Mouse (Mus musculus) liver, embryonic 16.5 days (tissue): ENCODE results near the gene Plvap. TPM values are rescaled to one million over a fixed set of nuclear protein-coding genes. Genes with fewer than 3 reads are reported as not detected.

Experiments used
- ATAC-seq: fragments of 200-750 bp; cut with Nextera tagmentation; 2 replicates; pipeline ENCODE4 v1.8.0; 2017; ENCODE audit warnings: low read depth, mild to moderate bottlenecking, moderate number of reproducible peaks, moderate library complexity
- H3K27ac ChIP-seq: fragments of 300-500 bp; sonication (generic); 2 replicates; pipeline ENCODE4 v1.5.1; 2014; ENCODE audit warnings: mild to moderate bottlenecking, low read length
- H3K27me3 ChIP-seq: fragments of 300-500 bp; sonication (generic); 2 replicates; pipeline ENCODE4 v1.6.1; 2014; ENCODE audit warnings: low read depth, low read length, mixed read lengths; ENCODE audit not compliant: control insufficient read depth, insufficient read depth
- H3K36me3 ChIP-seq: fragments of 300-500 bp; sonication (generic); 2 replicates; pipeline ENCODE4 v1.6.1; 2014; ENCODE audit warnings: mild to moderate bottlenecking; ENCODE audit not compliant: control insufficient read depth, insufficient read depth
- H3K4me1 ChIP-seq: fragments of 300-500 bp; sonication (generic); 2 replicates; pipeline ENCODE4 v1.6.1; 2014; ENCODE audit warnings: low read depth, low read length, mixed read lengths; ENCODE audit not compliant: control insufficient read depth
- H3K4me2 ChIP-seq: fragments of 300-500 bp; sonication (generic); 2 replicates; pipeline ENCODE4 v1.6.1; 2014; ENCODE audit warnings: low read depth, low read length, mixed read lengths
- H3K4me3 ChIP-seq: fragments of 300-500 bp; sonication (generic); 2 replicates; pipeline ENCODE4 v1.5.1; 2014; ENCODE audit warnings: low read depth, mild to moderate bottlenecking, low read length
- H3K9ac ChIP-seq: fragments of 300-500 bp; sonication (generic); 2 replicates; pipeline ENCODE4 v1.6.1; 2014; ENCODE audit warnings: low read depth, low read length
- H3K9me3 ChIP-seq: fragments of 300-500 bp; sonication (generic); replicated peaks from 2 replicates; pipeline ENCODE4 v1.6.1; 2016; ENCODE audit warnings: low read length; ENCODE audit not compliant: control insufficient read depth
- WGBS: fragments of 180-500 bp; shearing (Covaris S2); extraction: QIAGEN DNeasy Blood & Tissue Kit; methylation state at CpG from one replicate; pipeline ENCODE4 v1.1.7; 2014; ENCODE audit not compliant: insufficient replicate concordance; 5-methylcytosine and 5-hydroxymethylcytosine counted together
- polyA plus RNA-seq: library from polyadenylated mRNA; unstranded; fragments of >200 nt; fragmentation: Nextera tagmentation; extraction: Ambion mirVana; gene quantifications from 2 replicates; pipeline ENCODE4 v1.2.1, GENCODE M21; 2015

The Plvap gene
- polyA plus RNA-seq, 1 experiment from 2014 or later, result 20.3 TPM

GRCm38 (mm10) chr8:71497881-71498501 is 13.6 kb downstream of the Plvap start:
- no peak overlapping the region for H3K4me3 ChIP-seq
- H3K4me1 ChIP-seq, result no peaks in the 10 kb centered on the region
- 55% methylated on average over 15 of the region's 15 CpGs for WGBS
- peak overlapping the region; percentile 8; the same call in 1 of the 2 replicates for H3K27ac ChIP-seq
- no peaks in the 10 kb centered on the region for H3K9me3 ChIP-seq
- no peak for ATAC-seq
- H3K9ac ChIP-seq, result no peak overlapping the region
- H3K27me3 ChIP-seq, result no peaks in the 10 kb centered on the region
- H3K4me2 ChIP-seq, result no peak overlapping the region
- H3K36me3 ChIP-seq, result no peaks in the 10 kb centered on the region

- no peak overlapping the region for H3K9ac ChIP-seq
- WGBS, result 69% methylated on average over 1 of the region's 1 CpGs
- no peak for ATAC-seq
- H3K27ac ChIP-seq, result no peak overlapping the region
- H3K36me3 ChIP-seq, result 0 out of 2 replicates have a peak, but pooled peaks cover 4% of the 10 kb centered on the region
- no peak overlapping the region for H3K4me2 ChIP-seq
- H3K4me1 ChIP-seq, result no peaks in the 10 kb centered on the region
- no peak overlapping the region for H3K4me3 ChIP-seq
- H3K9me3 ChIP-seq, result no peaks in the 10 kb centered on the region
- no peaks in the 10 kb centered on the region for H3K27me3 ChIP-seq
Measured at GRCm38 (mm10) chr8:71497077-71497645, 14.4 kb downstream of the Plvap start.

GRCm38 (mm10) chr8:71496481-71496880 is 15.1 kb downstream of the Plvap start:
- Histone ChIP-seq H3K27me3 (no peaks in the 10 kb centered on the region), H3K36me3 (0 out of 2 replicates have a peak, but pooled peaks cover 5% of the 10 kb centered on the region), H3K4me2 (no peak overlapping the region), H3K9ac (no peak overlapping the region), H3K9me3 (no peaks in the 10 kb centered on the region), H3K27ac (no peak overlapping the region), H3K4me1 (no peaks in the 10 kb centered on the region), H3K4me3 (no peak overlapping the region)
- ATAC-seq, result 0 out of 2 replicates have a peak, but pooled peaks have one; percentile 35
- 51% methylated on average over 11 of the region's 11 CpGs for WGBS

GRCm38 (mm10) chr8:71495811-71496210 is 15.7 kb downstream of the Plvap start:
- H3K27ac ChIP-seq, result no peak overlapping the region
- WGBS, result 74% methylated on average over 5 of the region's 5 CpGs
- no peak overlapping the region for H3K4me2 ChIP-seq
- no peak overlapping the region for H3K4me3 ChIP-seq
- no peaks in the 10 kb centered on the region for H3K4me1 ChIP-seq
- H3K9ac ChIP-seq, result no peak overlapping the region
- peaks cover 5% of the 10 kb centered on the region; the same call in 1 of the 2 replicates for H3K36me3 ChIP-seq
- no peaks in the 10 kb centered on the region for H3K9me3 ChIP-seq
- no peaks in the 10 kb centered on the region for H3K27me3 ChIP-seq
- ATAC-seq, result no peak

- Histone ChIP-seq H3K4me2 (no peak overlapping the region), H3K4me1 (no peaks in the 10 kb centered on the region), H3K4me3 (no peak overlapping the region), H3K27ac (no peak overlapping the region), H3K9ac (no peak overlapping the region), H3K9me3 (no peaks in the 10 kb centered on the region), H3K36me3 (peaks cover 5% of the 10 kb centered on the region; the same call in 1 of the 2 replicates), H3K27me3 (no peaks in the 10 kb centered on the region)
- 22% methylated on average over 16 of the region's 16 CpGs for WGBS
- peak; percentile 43; the same call in 1 of the 2 replicates for ATAC-seq
Measured at GRCm38 (mm10) chr8:71495039-71495438, 16.5 kb downstream of the Plvap start.

GRCm38 (mm10) chr8:71488454-71488853 is 23.1 kb downstream of the Plvap start:
- peak overlapping the region; percentile 79 for H3K9ac ChIP-seq
- H3K36me3 ChIP-seq, result peaks cover 5% of the 10 kb centered on the region; the same call in 1 of the 2 replicates
- WGBS, result under 1% methylated on average over 22 of the region's 22 CpGs
- H3K4me3 ChIP-seq, result peak overlapping the region; percentile 81
- peak overlapping the region; percentile 82 for H3K27ac ChIP-seq
- peaks cover 23% of the 10 kb centered on the region for H3K4me1 ChIP-seq
- H3K27me3 ChIP-seq, result no peaks in the 10 kb centered on the region
- H3K9me3 ChIP-seq, result no peaks in the 10 kb centered on the region
- H3K4me2 ChIP-seq, result peak overlapping the region; percentile 99
- peak; percentile 93 for ATAC-seq

- Histone ChIP-seq H3K36me3 (peaks cover 5% of the 10 kb centered on the region; the same call in 1 of the 2 replicates), H3K9ac (peak within 1 kb of the TSS; percentile 79), H3K27me3 (no peaks in the 10 kb centered on the region), H3K27ac (peak within 1 kb of the TSS; percentile 82), H3K4me1 (peaks cover 23% of the 10 kb centered on the region), H3K4me2 (peak within 1 kb of the TSS; percentile 99), H3K9me3 (no peaks in the 10 kb centered on the region), H3K4me3 (peak within 1 kb of the TSS; percentile 81)
- WGBS, result under 1% methylated on average over 33 of the region's 33 CpGs
- ATAC-seq, result peak; percentile 33; the same call in 1 of the 2 replicates
Measured at GRCm38 (mm10) chr8:71487691-71488445, 23.7 kb downstream of the Plvap start, which contains the start of gene Gtpbp3. Gene Gtpbp3 (plus strand): TSS chr8:71488103.

- H3K9ac ChIP-seq, result no peak overlapping the region
- no peak overlapping the region for H3K27ac ChIP-seq
- 21% methylated on average over 7 of the region's 7 CpGs for WGBS
- no peaks in the 10 kb centered on the region for H3K9me3 ChIP-seq
- no peaks in the 10 kb centered on the region; the same call in 1 of the 2 replicates for H3K36me3 ChIP-seq
- peaks cover 23% of the 10 kb centered on the region for H3K4me1 ChIP-seq
- H3K4me2 ChIP-seq, result peak overlapping the region; percentile 86
- ATAC-seq, result no peak
- H3K4me3 ChIP-seq, result no peak overlapping the region; the same call in 1 of the 2 replicates
- H3K27me3 ChIP-seq, result no peaks in the 10 kb centered on the region
Measured at GRCm38 (mm10) chr8:71486136-71486529, 25.4 kb downstream of the Plvap start.
